Mouse (Mus musculus) forebrain, embryonic 10.5 days (tissue): Measurements from ENCODE around the gene Hyal1. TPM values are rescaled to one million over a fixed set of nuclear protein-coding genes. Genes with fewer than 3 reads are reported as not detected.

Source experiments
- DNase-seq: peaks from one replicate; pipeline ENCODE4 v3.0.0-alpha.2; 2017; ENCODE audit warnings: low spot score; ENCODE audit errors: extremely low spot score
- H3K27ac ChIP-seq: fragments of 300-500 bp; sonication (generic); 2 replicates; pipeline ENCODE4 v1.5.1; 2016; ENCODE audit warnings: mild to moderate bottlenecking
- H3K27me3 ChIP-seq: fragments of 300-500 bp; sonication (generic); 2 replicates; pipeline ENCODE4 v1.6.1; 2016; ENCODE audit warnings: mild to moderate bottlenecking; ENCODE audit not compliant: poor library complexity, severe bottlenecking
- H3K36me3 ChIP-seq: fragments of 300-500 bp; sonication (generic); replicated peaks from 2 replicates; pipeline ENCODE4 v1.6.1; 2016; ENCODE audit warnings: mild to moderate bottlenecking, moderate library complexity
- H3K4me1 ChIP-seq: fragments of 300-500 bp; sonication (generic); 2 replicates; pipeline ENCODE4 v1.6.1; 2016
- H3K4me3 ChIP-seq: fragments of 300-500 bp; sonication (generic); 2 replicates; pipeline ENCODE4 v1.5.1; 2016; ENCODE audit warnings: mild to moderate bottlenecking, moderate library complexity
- H3K9me3 ChIP-seq: fragments of 300-500 bp; sonication (generic); 2 replicates; pipeline ENCODE4 v1.6.1; 2016; ENCODE audit warnings: mild to moderate bottlenecking, moderate library complexity
- WGBS: fragments of 180-500 bp; shearing (Covaris S2); methylation state at CpG from one replicate; pipeline ENCODE4 v1.1.7; 2016; 5-methylcytosine and 5-hydroxymethylcytosine counted together
- polyA plus RNA-seq: library from polyadenylated mRNA; unstranded; fragments of >200 nt; fragmentation: Nextera tagmentation; extraction: Ambion mirVana; gene quantifications from 2 replicates; pipeline ENCODE4 v1.2.1, GENCODE M21; 2016

Hyal1 gene
- polyA plus RNA-seq, 1 experiment from 2014 or later = 6.8 TPM

DNA sequence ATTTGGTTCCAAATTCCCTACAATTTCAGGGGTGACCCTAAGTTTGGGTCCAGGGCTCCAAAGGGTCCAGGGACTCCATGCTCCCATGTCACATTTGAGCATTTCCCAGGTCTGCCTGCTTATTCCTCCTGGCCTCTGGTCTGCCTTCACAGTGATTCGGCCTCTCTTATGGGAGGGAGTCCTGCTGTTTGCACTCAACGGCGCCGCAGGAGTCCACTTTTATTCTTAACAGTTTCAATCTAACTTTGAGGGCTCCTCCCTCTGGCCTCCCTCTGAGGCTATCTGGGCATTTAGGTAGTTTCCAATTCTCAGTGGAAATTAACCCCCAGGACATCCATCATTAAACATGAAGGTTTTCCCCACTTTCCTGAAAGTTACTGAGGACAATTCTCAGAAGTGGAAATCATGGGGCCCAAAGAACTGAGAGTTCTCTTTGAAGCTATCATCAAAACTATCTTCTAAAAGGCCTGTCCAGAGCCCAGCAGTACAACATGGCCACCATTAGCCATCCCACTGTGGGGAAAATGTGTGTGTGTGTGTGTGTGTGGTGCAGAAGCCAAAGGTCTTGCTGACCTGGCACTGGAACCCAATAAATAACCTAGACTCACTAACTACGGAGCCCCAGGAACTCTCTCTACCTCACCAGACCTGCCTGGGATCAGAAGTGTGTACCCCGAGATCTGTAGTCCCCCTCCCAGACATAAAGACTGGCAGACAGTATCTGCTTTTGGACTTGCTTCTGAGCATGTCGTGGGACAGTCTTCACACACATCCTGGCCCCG, 17.7 kb downstream of the Hyal1 start:
- peaks cover 20% of the 10 kb centered on the region for H3K4me1 ChIP-seq
- no peak for DNase-seq
- H3K9me3 ChIP-seq = no peaks in the 10 kb centered on the region
- no peak overlapping the region for H3K4me3 ChIP-seq
- peaks cover 10% of the 10 kb centered on the region; the same call in 1 of the 2 replicates for H3K27me3 ChIP-seq
- WGBS = 76% methylated on average over 8 of the region's 8 CpGs
- H3K36me3 ChIP-seq = peaks cover 55% of the 10 kb centered on the region
- no peak overlapping the region for H3K27ac ChIP-seq

DNA sequence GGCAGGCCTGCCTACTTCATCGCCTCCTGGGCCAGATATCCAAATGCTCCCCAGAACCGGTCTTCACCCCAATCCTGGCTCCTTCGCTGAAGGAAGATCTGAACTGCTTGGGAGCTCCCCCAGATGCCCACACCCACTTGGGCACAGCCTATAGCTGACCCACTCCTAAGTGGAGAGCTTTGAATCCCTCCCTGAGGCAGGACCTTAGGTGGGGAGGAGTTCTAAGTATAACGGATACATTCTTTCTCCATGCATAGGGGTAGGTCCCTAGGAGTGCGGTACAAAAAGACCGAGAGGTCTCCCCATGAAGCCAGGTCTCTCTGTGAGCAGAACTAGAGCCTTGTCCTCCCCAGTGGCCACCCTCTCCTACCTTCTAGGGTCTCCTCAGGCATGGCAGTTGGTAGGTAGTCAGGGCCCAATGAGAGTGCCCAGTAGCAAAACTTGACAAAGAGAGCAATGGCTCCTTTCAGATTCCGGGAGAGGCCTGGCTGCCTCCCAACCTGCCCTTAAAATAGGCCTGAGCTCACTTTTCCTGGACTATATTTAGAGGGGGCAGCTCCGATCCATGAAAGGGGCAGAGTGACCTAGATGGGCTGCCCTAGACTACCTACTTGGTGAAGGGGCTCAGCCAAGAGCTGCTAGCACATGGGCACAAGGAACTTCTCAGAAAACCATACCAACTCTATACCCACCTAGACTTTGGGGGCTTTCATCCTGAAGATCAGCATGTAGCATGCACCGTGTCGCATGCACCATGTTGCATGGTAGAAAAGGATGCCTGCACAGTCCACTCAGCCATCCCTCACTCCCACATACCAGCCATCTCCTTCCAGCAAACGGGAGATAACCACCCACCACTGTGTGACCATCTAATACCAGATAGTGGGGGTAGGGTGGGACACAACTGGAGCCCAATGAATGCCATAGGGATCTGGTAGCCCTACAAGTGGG, 20.2 kb downstream of the Hyal1 start:
- Histone ChIP-seq H3K9me3 (no peaks in the 10 kb centered on the region), H3K4me3 (no peak overlapping the region), H3K27me3 (peaks cover 27% of the 10 kb centered on the region), H3K36me3 (peaks cover 31% of the 10 kb centered on the region), H3K4me1 (peaks cover 25% of the 10 kb centered on the region), H3K27ac (no peak overlapping the region)
- 95% methylated on average over 11 of the region's 11 CpGs for WGBS
- DNase-seq = no peak

DNA sequence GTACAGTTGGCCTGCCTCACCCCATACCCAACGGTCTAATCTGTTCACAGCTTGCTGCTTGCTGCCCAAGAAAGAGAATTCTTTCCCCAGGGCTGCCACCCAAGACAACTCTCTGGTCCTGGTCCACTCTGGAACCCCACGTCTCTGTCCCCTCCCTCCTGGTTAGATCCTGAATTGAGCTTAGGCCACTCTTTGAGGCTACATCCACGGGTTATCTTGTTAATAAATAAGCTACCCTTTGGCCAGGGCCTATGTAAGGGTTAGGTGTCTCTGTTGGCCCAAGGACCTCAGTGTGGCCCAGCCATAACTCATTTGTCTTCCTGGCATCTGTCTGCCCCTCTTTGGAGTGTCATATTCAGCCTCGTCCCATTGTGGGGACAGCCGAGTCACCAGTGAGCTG, 21.7 kb downstream of the Hyal1 start:
- H3K27ac ChIP-seq = peak overlapping the region; percentile 2; the same call in 1 of the 2 replicates
- 83% methylated on average over 5 of the region's 5 CpGs for WGBS
- H3K4me1 ChIP-seq = peaks cover 35% of the 10 kb centered on the region
- no peak for DNase-seq
- H3K27me3 ChIP-seq = peaks cover 31% of the 10 kb centered on the region
- no peaks in the 10 kb centered on the region for H3K9me3 ChIP-seq
- peaks cover 16% of the 10 kb centered on the region for H3K36me3 ChIP-seq
- no peak overlapping the region for H3K4me3 ChIP-seq

DNA sequence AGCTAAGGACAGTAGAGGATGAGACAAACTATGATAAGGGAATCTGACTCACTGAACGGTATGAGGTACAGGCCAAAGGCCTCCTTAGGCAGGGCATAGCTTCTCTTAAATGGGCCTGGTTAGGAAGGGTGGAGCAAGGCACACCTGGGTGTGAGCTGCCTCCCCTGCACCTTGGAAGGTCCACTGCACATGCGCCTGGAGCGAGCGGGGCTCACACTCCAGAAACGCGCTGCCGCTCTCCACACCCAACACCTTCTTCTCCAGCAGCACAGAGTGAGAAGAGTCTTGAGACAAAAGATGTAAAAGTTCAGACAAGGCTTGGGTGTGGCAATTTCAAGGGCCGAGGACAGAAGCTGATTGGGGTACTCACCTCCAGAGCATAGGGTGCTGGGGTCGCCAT, 22.7 kb downstream of the Hyal1 start:
- Histone ChIP-seq H3K9me3 (no peaks in the 10 kb centered on the region), H3K4me3 (no peak overlapping the region), H3K36me3 (peaks cover 6% of the 10 kb centered on the region), H3K4me1 (peaks cover 37% of the 10 kb centered on the region), H3K27me3 (peaks cover 41% of the 10 kb centered on the region), H3K27ac (no peak overlapping the region)
- DNase-seq = no peak
- WGBS = 92% methylated on average over 9 of the region's 9 CpGs

DNA sequence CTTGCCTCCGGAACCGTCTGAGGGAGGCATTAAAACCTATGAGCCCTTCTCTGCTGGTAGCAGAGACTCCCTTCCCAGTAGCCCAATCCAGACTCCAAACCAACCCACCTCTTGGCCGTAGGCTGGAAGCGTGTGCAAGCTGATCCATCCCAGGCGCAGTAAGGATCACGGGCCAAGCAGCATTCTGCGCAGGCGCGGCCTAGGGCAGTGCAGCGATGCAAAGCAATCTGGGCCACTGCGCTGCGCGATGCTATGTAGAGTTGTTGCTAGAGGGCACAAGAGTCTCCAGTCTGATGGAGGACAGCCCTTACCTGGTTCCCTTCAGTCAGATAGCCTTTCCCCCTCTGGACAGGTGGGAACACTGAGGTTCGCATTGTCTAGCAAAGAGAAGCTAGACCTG, 23.1 kb downstream of the Hyal1 start:
- Histone ChIP-seq H3K27me3 (peaks cover 45% of the 10 kb centered on the region), H3K4me3 (no peak overlapping the region), H3K9me3 (no peaks in the 10 kb centered on the region), H3K36me3 (peaks cover 2% of the 10 kb centered on the region), H3K4me1 (peaks cover 41% of the 10 kb centered on the region), H3K27ac (no peak overlapping the region)
- no peak for DNase-seq
- WGBS = 75% methylated on average over 14 of the region's 14 CpGs

DNA sequence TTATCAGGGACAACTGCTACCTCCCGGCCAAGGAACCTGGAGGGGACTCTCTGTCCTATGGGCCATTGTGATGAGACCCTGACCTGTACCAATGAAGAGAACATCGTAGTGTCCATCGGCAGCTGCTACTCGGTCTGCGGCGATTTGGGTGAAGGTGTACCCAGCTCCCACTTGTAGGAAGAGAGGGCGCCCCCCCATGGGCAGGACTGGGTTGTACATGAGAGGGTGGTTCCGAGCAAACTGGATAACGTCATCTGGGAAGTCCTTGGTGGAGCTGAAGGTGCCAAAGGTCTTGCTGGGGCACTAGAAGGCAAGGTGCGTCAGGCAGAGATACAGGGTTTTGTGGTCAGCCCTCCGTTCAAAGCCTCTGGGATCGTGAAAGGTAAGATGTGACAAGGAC, 24.0 kb downstream of the Hyal1 start:
- no peaks in the 10 kb centered on the region for H3K9me3 ChIP-seq
- H3K27ac ChIP-seq = no peak overlapping the region
- H3K4me3 ChIP-seq = no peak overlapping the region
- peaks cover 50% of the 10 kb centered on the region for H3K4me1 ChIP-seq
- H3K36me3 ChIP-seq = no peaks in the 10 kb centered on the region
- WGBS = 83% methylated on average over 12 of the region's 12 CpGs
- H3K27me3 ChIP-seq = peaks cover 54% of the 10 kb centered on the region
- no peak for DNase-seq

DNA sequence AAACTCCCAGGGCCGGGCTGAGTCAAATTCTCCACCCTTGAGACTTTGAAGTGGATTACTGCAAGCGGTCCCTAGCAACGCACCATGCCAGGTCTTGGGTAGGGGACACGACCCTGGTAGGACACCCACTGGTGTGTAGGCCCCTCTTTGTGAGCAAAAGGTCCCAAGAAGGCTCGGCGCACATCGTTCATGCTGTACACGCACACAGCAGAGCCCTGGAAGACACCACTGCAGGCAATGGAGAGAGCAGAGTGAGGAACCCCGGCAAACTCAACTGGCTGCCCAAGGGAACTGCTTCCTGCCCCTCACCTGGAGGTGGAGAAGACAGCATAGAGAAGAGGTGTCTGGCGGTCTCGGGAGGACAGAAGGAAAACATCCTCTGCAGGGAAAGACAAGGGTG, 24.5 kb downstream of the Hyal1 start:
- DNase-seq = no peak
- H3K27me3 ChIP-seq = peaks cover 57% of the 10 kb centered on the region
- 88% methylated on average over 11 of the region's 11 CpGs for WGBS
- H3K36me3 ChIP-seq = no peaks in the 10 kb centered on the region
- H3K4me3 ChIP-seq = no peak overlapping the region
- H3K9me3 ChIP-seq = no peaks in the 10 kb centered on the region
- peaks cover 55% of the 10 kb centered on the region for H3K4me1 ChIP-seq
- 0 out of 2 replicates have a peak overlapping the region, but pooled peaks have one; percentile 44 for H3K27ac ChIP-seq

DNA sequence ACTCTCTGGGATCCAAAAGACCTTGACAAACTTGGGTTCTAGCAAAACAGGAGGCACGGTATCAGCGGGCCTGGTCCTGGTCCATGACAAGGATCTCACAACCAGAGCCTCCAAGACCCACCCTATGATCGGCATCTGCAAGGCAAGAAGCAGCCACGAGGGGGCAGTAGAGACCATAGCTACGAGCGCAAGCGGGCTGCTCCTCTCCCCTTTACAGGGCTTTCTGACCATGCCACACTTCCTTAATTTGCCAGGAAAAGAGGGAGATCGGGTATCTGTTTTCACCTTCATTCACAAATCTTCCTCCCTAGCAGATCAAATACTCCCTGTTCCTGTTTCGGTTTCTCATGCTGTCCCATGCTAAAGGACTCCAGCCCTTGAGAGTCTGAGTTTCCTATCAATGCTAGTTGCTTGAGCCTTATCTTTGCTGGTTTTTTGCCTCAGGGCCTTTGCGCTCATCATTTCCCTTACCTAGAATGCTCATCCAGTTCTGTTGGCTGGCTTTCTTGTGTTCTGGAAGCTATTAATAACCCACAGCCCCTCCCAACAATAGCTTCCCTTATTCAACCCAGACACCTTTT, 25.4 kb downstream of the Hyal1 start:
- peak; percentile 94 for DNase-seq
- Histone ChIP-seq H3K27ac (peak overlapping the region; percentile 85), H3K9me3 (no peaks in the 10 kb centered on the region), H3K36me3 (no peaks in the 10 kb centered on the region), H3K4me1 (peaks cover 64% of the 10 kb centered on the region), H3K4me3 (0 out of 2 replicates have a peak overlapping the region, but pooled peaks have one; percentile 7), H3K27me3 (peaks cover 62% of the 10 kb centered on the region)
- WGBS = 13% methylated on average over 10 of the region's 10 CpGs

DNA sequence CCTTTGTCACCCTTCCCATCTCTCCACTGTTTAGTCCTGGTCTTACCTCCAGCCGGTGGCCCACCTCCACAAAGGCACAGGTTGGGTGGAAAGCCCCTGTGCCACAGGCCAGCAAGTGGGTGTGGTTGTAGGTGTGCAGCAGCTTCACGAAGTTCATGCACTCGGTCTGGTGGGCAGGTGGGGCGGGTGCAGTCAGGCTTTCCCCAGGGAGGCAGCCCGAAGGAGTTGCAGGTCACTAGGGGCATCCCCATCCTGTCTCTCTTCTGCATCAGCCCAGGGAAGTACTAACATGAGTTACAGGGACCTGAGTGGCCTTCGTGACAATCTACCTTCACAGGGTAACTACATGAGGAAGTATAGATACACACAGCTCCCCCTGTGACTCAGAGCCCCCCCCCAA, 26.5 kb downstream of the Hyal1 start:
- DNase-seq = no peak
- Histone ChIP-seq H3K9me3 (no peaks in the 10 kb centered on the region), H3K4me1 (peaks cover 75% of the 10 kb centered on the region), H3K27ac (peak overlapping the region; percentile 85), H3K36me3 (no peaks in the 10 kb centered on the region), H3K4me3 (no peak overlapping the region), H3K27me3 (peaks cover 62% of the 10 kb centered on the region)
- 86% methylated on average over 6 of the region's 6 CpGs for WGBS

DNA sequence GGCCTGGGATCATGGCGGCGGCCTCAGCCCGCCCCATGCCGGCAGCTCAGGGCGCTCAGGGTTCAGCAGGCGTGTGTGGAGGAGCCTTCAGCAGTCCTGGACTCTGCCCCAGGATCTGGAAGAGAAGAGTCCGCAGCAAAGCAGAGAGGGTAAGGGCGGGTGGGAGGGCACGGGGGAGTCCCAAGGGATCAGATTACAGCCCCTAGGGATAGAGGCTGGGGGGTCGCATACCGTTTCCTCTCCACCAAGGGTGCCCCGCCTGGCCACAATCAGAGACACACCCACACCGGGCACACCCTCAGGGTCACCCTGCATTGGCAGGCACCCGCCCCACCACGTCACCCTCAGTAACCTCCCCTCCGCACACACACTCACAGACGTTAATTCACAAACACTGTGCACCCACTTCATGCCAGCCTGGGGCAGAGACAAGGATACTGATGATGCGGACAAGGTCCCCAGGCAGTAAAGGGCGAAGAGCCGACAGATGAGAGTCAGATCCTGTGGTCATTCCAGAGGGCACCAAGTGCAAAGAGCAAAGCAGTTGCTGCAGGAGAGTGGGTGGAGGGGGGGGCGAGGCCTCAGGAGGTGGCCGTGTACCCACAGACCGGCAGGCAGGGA, 28.4 kb downstream of the Hyal1 start:
- WGBS = 38% methylated on average over 23 of the region's 23 CpGs
- Histone ChIP-seq H3K27me3 (peaks cover 47% of the 10 kb centered on the region), H3K9me3 (no peaks in the 10 kb centered on the region), H3K4me3 (peak overlapping the region; percentile 30; the same call in 1 of the 2 replicates), H3K27ac (peak overlapping the region; percentile 85), H3K36me3 (no peaks in the 10 kb centered on the region; the same call in 1 of the 2 replicates), H3K4me1 (peaks cover 86% of the 10 kb centered on the region)
- no peak for DNase-seq

DNA sequence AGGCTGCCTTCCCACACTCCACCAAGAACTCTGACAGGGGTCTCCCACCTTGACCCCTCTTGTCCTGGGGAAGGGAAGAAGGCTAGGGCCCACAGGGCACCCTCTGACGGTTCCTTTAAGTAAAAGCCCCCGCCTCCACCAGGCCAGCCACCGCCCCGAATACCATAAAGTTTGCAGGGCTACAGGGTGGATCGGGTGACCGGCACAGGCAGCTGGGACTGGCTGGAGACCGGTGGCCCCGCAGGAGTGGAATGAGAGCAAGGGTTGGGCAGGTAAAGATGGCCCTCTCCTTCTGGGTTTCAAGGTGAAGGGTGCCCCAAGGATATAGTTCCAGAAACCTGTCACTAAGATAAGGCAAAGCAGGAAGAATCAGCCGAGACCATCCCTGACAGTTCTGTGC, 29.9 kb downstream of the Hyal1 start:
- DNase-seq = no peak
- 16% methylated on average over 9 of the region's 9 CpGs for WGBS
- peaks cover 35% of the 10 kb centered on the region for H3K27me3 ChIP-seq
- peak overlapping the region; percentile 96 for H3K27ac ChIP-seq
- H3K4me3 ChIP-seq = peak overlapping the region; percentile 18
- H3K4me1 ChIP-seq = peaks cover 97% of the 10 kb centered on the region
- H3K36me3 ChIP-seq = no peaks in the 10 kb centered on the region; the same call in 1 of the 2 replicates
- H3K9me3 ChIP-seq = no peaks in the 10 kb centered on the region

DNA sequence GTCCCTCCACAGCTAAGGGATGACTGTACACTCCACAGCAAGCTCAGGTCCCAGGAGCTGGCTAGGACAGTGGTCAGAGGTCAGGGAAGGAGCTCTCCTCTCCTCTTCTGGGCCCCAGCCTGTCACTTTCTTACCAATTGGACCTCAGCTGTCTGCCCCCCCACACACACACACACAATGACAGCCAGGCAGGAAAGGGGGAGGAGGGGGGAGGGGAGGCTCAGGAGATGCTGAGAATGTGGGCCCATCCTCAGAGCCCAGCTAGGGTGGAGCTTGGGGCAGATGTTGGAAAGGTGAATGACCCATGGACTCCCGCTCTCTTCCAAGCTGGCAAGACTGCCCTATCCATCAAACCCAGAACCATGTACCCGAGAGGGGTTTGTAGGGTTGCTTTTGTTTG, 30.3 kb downstream of the Hyal1 start:
- H3K4me3 ChIP-seq = peak overlapping the region; percentile 18
- 74% methylated on average over 2 of the region's 2 CpGs for WGBS
- peak overlapping the region; percentile 96 for H3K27ac ChIP-seq
- DNase-seq = no peak
- H3K4me1 ChIP-seq = peaks cover 99% of the 10 kb centered on the region
- H3K36me3 ChIP-seq = no peaks in the 10 kb centered on the region; the same call in 1 of the 2 replicates
- peaks cover 35% of the 10 kb centered on the region for H3K27me3 ChIP-seq
- no peaks in the 10 kb centered on the region for H3K9me3 ChIP-seq
